In genomic region chr11:76789252-76789651, GRCm38 (mm10) we compare ENCODE assay signal across 9 mouse cellular contexts. TPM values are rescaled to one million over a fixed set of nuclear protein-coding genes. Genes with fewer than 3 reads are reported as not detected.
A peak's percentile ranks its signal among the peaks of the same experiment; 100 is the strongest.
DNase-seq lines count a peak whose midpoint lies in the region; ATAC-seq and TF ChIP-seq lines count a peak whose summit lies in the region.
"Had no signal": no experiment of that assay in that cellular context is flagged by ENCODE, and none has a peak within 500 bp of the region (broad histone marks: within the 10 kb centered on the region; RNA-seq: fewer than 3 reads in every experiment).

No protein-coding gene starts in this region.

- TF ChIP-seq CTCF in layer of hippocampus, adult 2 months (conservative IDR thresholded peaks at IDR 0.05) = peak; percentile 92
- TF ChIP-seq CTCF in midbrain, postnatal 0 days (IDR thresholded peaks at IDR 0.05) = peak; percentile 88

- peak; percentile 86 for DNase-seq in midbrain, embryonic 14.5 days
- peak; percentile 26 for DNase-seq in MEL-GATA-1-ER (ENCODE audit: extremely low read depth, low read depth)
- DNase-seq in brain, adult 2 months (ENCODE audit: low read depth, low spot score) = peak; percentile 83
- DNase-seq in layer of hippocampus, adult 2 months (ENCODE audit: low spot score in 2 of 2) = peak; percentile 20 to 56
- DNase-seq in midbrain, postnatal 0 days (ENCODE audit: low spot score) = peak; percentile 72

- H3K27ac ChIP-seq in midbrain, embryonic 14.5 days (replicated peaks; ENCODE audit: low read depth, low read length) = no peak overlapping the region
- no peak overlapping the region for H3K27ac ChIP-seq in midbrain, embryonic 16.5 days (ENCODE audit: low read length)
- H3K27ac ChIP-seq in layer of hippocampus, adult 2 months = no peak overlapping the region
- H3K27ac ChIP-seq in midbrain, postnatal 0 days (ENCODE audit: low read depth, low read length) = no peak overlapping the region
- H3K27ac ChIP-seq: heart, embryonic 15.5 days; neural tube, embryonic 12.5 days had no signal

- 95% methylated on average over 1 of the region's 1 CpGs for WGBS in midbrain, embryonic 14.5 days
- 93% methylated on average over 1 of the region's 1 CpGs for WGBS in midbrain, embryonic 16.5 days
- WGBS in midbrain, postnatal 0 days = 98% methylated on average over 1 of the region's 1 CpGs

- no peak overlapping the region for H3K9ac ChIP-seq in midbrain, embryonic 14.5 days (replicated peaks; ENCODE audit: low read length)
- no peak overlapping the region for H3K9ac ChIP-seq in midbrain, embryonic 16.5 days (ENCODE audit: low read depth, low read length)
- no peak overlapping the region for H3K9ac ChIP-seq in midbrain, postnatal 0 days (replicated peaks; ENCODE audit: low read length, poor library complexity, severe bottlenecking)
- H3K9ac ChIP-seq: heart, embryonic 15.5 days; neural tube, embryonic 12.5 days had no signal

- H3K4me1 ChIP-seq in midbrain, embryonic 14.5 days (ENCODE audit: control insufficient read depth, insufficient read depth, low read length) = no peaks in the 10 kb centered on the region
- no peaks in the 10 kb centered on the region for H3K4me1 ChIP-seq in midbrain, embryonic 16.5 days (ENCODE audit: control insufficient read depth, insufficient read depth, low read length)
- H3K4me1 ChIP-seq in midbrain, postnatal 0 days (ENCODE audit: insufficient read depth, low read length) = no peaks in the 10 kb centered on the region
- H3K4me1 ChIP-seq: heart, embryonic 15.5 days; neural tube, embryonic 12.5 days had no signal

- no peak for ATAC-seq in midbrain, embryonic 14.5 days (ENCODE audit: low FRiP score, low TSS enrichment)
- ATAC-seq in midbrain, embryonic 16.5 days = no peak
- ATAC-seq in erythroblast, adult 5-6 weeks (replicated peaks; ENCODE audit: low FRiP score, poor library complexity, severe bottlenecking) = peak; percentile 83
- no peak for ATAC-seq in midbrain, postnatal 0 days (ENCODE audit: low FRiP score)

- H3K36me3 ChIP-seq in midbrain, embryonic 14.5 days (ENCODE audit: control insufficient read depth, insufficient read depth, low read length) = peaks cover 51% of the 10 kb centered on the region
- peaks cover 14% of the 10 kb centered on the region for H3K36me3 ChIP-seq in midbrain, embryonic 16.5 days (ENCODE audit: control insufficient read depth, insufficient read depth, low read length)
- H3K36me3 ChIP-seq in midbrain, postnatal 0 days (ENCODE audit: insufficient read depth, low read length) = peaks cover 27% of the 10 kb centered on the region

- H3K9me3 ChIP-seq in midbrain, embryonic 14.5 days (ENCODE audit: control insufficient read depth, low read length) = no peaks in the 10 kb centered on the region
- H3K9me3 ChIP-seq in midbrain, embryonic 16.5 days (replicated peaks; ENCODE audit: control insufficient read depth, low read length, poor library complexity, severe bottlenecking) = no peaks in the 10 kb centered on the region
- no peaks in the 10 kb centered on the region for H3K9me3 ChIP-seq in midbrain, postnatal 0 days (ENCODE audit: low read length)
- H3K9me3 ChIP-seq: heart, embryonic 15.5 days; neural tube, embryonic 12.5 days had no signal

- H3K27me3 ChIP-seq in midbrain, embryonic 14.5 days (ENCODE audit: control insufficient read depth, insufficient read depth, low read length) = no peaks in the 10 kb centered on the region
- H3K27me3 ChIP-seq in midbrain, embryonic 16.5 days (ENCODE audit: control insufficient read depth, insufficient read depth, low read depth, low read length) = no peaks in the 10 kb centered on the region
- H3K27me3 ChIP-seq in midbrain, postnatal 0 days (ENCODE audit: insufficient read depth, low read length) = no peaks in the 10 kb centered on the region
- H3K27me3 ChIP-seq: heart, embryonic 15.5 days; neural tube, embryonic 12.5 days had no signal

- H3K4me2 ChIP-seq in midbrain, embryonic 14.5 days (ENCODE audit: low read length) = no peak overlapping the region
- H3K4me2 ChIP-seq in midbrain, embryonic 16.5 days (ENCODE audit: low read length) = no peak overlapping the region
- no peak overlapping the region for H3K4me2 ChIP-seq in midbrain, postnatal 0 days (ENCODE audit: low read depth, low read length, poor library complexity, severe bottlenecking)
- H3K4me2 ChIP-seq: heart, embryonic 15.5 days; neural tube, embryonic 12.5 days had no signal

- H3K4me3 ChIP-seq in midbrain, embryonic 14.5 days (replicated peaks; ENCODE audit: low read depth, low read length) = no peak overlapping the region
- no peak overlapping the region for H3K4me3 ChIP-seq in midbrain, embryonic 16.5 days (ENCODE audit: low read depth, low read length)
- H3K4me3 ChIP-seq in layer of hippocampus, adult 2 months = no peak overlapping the region
- H3K4me3 ChIP-seq in midbrain, postnatal 0 days (ENCODE audit: low read depth, low read length) = no peak overlapping the region
- H3K4me3 ChIP-seq: heart, embryonic 15.5 days; neural tube, embryonic 12.5 days had no signal

RNA-seq across cellular contexts. Expression of gene Gosr1, which starts 25.9 kb away (rescaled TPM):
- 26.2 and 40.8 TPM in 2 replicates for polyA plus RNA-seq in midbrain, embryonic 14.5 days (2014; fragmentation: Nextera tagmentation; extraction: Ambion mirVana)
- polyA plus RNA-seq in midbrain, embryonic 16.5 days (2015; fragmentation: Nextera tagmentation; extraction: Ambion mirVana) = 26.4 and 28.3 TPM in 2 replicates
- total RNA-seq in erythroblast, adult 5-6 weeks (2015; ENCODE audit: low replicate concordance) = 8.5 and 10.4 TPM in 2 replicates
- total RNA-seq in erythroblast, adult 5-6 weeks (2017; ENCODE audit: low replicate concordance) = 16.0 and 20.4 TPM in 2 replicates
- total RNA-seq in layer of hippocampus, adult 2 months (2021) = 10 to 100 TPM; 53.4 to 54.7 TPM
- total RNA-seq in midbrain, postnatal 0 days (2014; rRNA removed) = 30.3 and 30.5 TPM in 2 replicates
- 23.4 and 26.2 TPM in 2 replicates for polyA plus RNA-seq in midbrain, postnatal 0 days (2015; fragmentation: Nextera tagmentation; extraction: Ambion mirVana)

RNA-seq across cellular contexts. Expression of gene Cpd, which starts 57.6 kb away (rescaled TPM):
- 8.6 and 11.8 TPM in 2 replicates for polyA plus RNA-seq in midbrain, embryonic 14.5 days (2014; fragmentation: Nextera tagmentation; extraction: Ambion mirVana)
- polyA plus RNA-seq in midbrain, embryonic 16.5 days (2015; fragmentation: Nextera tagmentation; extraction: Ambion mirVana) = 6.1 and 6.2 TPM in 2 replicates
- total RNA-seq in erythroblast, adult 5-6 weeks (2015; ENCODE audit: low replicate concordance) = 13.4 and 19.6 TPM in 2 replicates
- total RNA-seq in erythroblast, adult 5-6 weeks (2017; ENCODE audit: low replicate concordance) = 7.8 and 8.6 TPM in 2 replicates
- total RNA-seq in layer of hippocampus, adult 2 months (2021) = 10 to 100 TPM; 60.0 to 62.3 TPM
- 35.8 and 39.0 TPM in 2 replicates for total RNA-seq in midbrain, postnatal 0 days (2014; rRNA removed)
- 4.2 and 5.3 TPM in 2 replicates for polyA plus RNA-seq in midbrain, postnatal 0 days (2015; fragmentation: Nextera tagmentation; extraction: Ambion mirVana)

Comparison
In these comparisons a context has a peak if more than half of its experiments do, and no peak if none do; other contexts are left out.
1. DNase-seq: peak in every context shown above with its lines; median percentile 86 in midbrain, embryonic 14.5 days; 83 in brain, adult 2 months; 72 in midbrain, postnatal 0 days; 38 in layer of hippocampus, adult 2 months; 26 in MEL-GATA-1-ER.